Mouse (Mus musculus) activated CD4-positive, CD25-positive, alpha-beta regulatory T cell (primary cell): ENCODE data around the gene Pcgf1. TPM values are rescaled to one million over a fixed set of nuclear protein-coding genes. Genes with fewer than 3 reads are reported as not detected.

Source experiments
- polyA plus RNA-seq, 2 experiments: library from polyadenylated mRNA; unstranded; fragments of 100-300 nt; shearing (Covaris generic); gene quantifications; one replicate each; pipeline ENCODE4 v1.2.1; 2017

The Pcgf1 gene
- 10 to 100 TPM; 34.0 to 46.7 TPM for polyA plus RNA-seq

GRCm38 (mm10) chr6:83077630-83078323 is at the start of gene Pcgf1:
Gene Pcgf1 (plus strand): TSS chr6:83077869.

GRCm38 (mm10) chr6:83033249-83034185 is 44.2 kb upstream of the Pcgf1 start, which contains the start of the genes Dok1 and Loxl3:
Gene Dok1 (minus strand): TSS chr6:83033471.
Gene Loxl3 (plus strand): TSS chr6:83034173.

DNA sequence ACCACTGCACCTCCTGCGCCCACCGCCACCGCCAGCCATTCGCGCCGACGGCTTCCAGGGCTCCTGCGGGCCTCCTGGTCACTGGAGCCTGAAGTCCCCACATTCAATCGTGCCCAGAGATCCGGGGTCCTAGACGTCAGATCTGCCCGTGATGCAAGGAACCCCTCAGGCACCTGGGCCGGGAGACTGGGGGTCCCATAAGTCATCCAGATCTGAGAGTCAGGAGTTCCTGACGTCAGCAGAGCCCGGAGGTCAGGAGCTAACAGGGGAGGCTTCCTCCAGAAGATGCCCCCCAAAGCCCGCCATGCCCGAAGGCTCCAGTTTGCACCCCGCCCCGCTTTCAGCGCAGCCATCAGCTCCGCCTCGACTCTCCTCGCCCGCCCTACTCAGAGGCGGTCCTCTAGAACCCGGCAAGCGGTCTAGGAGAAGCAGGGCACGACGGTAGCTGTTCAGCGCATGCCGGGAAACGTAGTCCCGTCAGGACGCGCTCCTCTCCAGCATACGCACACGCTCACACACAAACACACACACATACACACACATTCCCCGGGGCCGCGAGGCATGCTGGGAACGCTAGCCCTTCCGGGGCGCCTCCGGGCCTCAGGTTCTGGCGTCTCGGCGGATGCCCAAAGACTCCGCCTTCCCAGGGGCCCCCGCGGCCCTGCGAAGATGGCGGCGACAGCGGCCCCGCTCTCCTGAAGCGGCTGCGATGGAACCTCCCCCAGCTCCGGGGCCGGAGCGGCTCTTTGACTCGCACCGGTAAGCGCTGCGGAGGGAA is 23.4 kb upstream of the Pcgf1 start, which contains the start of gene Aup1:
TSS of gene Aup1 (plus strand) at position 448 of the 778 bp plus-strand sequence.

DNA sequence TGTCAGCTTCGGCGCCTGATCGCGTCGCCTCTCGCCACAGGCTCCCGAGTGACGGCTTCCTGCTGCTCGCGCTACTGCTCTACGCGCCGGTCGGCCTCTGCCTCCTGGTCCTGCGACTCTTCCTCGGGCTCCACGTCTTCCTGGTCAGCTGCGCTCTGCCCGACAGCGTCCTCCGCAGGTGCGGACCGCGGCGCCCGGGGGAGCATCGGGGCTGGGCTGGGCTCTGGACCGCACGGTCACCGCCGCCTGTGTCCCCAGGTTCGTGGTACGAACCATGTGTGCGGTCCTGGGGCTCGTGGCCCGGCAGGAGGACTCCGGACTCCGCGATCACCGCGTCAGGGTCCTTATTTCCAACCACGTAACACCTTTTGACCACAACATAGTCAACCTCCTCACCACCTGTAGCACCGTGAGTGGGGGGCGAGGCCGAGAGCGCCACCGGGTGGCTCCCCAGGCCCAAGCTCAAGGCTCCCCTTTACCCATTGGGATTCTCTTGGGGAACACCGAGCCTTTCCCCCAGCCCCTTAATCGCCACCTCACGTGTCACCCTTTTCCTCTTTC is 22.7 kb upstream of the Pcgf1 start, which contains the start of gene Htra2:
TSS of gene Htra2 (minus strand) at position 403 of the 561 bp plus-strand sequence.

GRCm38 (mm10) chr6:83057790-83058189 is 19.9 kb upstream of the Pcgf1 start, which contains the start of gene Dqx1:
Gene Dqx1 (plus strand): TSS chr6:83057844.

DNA sequence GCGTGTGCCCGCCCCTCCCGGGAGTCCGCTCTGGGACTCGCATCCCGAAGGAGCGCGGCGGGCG is 7.6 kb upstream of the Pcgf1 start, which contains the start of gene Tlx2:
TSS of gene Tlx2 (minus strand) at position 47 of the 64 bp plus-strand sequence.

DNA sequence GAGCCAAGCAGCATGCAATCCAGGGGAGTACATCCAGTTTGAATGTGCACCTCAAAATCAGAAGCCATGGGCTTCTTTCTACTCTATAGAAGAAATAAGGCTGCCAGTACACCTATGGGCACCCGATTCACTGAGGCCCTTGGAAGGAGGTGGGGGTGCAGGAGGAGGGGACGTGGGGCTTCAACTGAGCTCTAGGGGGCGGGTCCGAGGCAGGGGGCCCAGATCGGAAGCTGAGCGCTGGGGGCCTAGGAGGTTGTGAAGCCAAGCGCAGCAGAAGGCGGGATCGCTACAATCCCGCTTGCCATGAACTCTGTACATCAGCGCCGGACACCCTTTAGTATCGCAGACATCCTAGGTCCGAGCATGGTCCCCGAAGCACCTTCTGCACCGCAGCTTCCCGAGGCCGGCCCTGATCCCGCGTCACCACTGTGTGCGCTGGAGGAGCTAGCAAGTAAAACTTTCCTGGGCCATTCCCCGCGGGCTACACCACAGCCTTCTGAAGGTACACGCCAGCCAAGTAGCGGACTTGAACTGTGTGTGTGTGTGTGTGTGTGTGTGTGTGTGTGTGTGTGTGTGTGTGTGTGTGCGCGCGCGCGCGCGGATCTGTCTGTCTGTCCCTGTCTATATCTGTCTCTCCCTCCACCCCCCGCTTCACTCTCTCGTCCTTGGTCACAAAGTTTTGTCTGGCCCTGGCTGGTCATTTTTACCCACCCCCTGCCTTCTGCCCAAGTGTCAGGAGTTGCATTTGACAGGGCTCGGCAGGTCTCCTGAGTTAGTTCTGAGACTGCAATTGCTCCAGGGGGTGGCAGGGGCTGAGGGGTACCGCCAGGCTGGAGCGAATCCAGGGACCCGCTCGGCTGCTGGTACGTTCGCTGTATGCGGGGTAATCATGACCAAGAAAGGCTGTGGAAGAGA is 8.7 kb downstream of the Pcgf1 start, which contains the start of gene Lbx2:
TSS of gene Lbx2 (plus strand) at position 247 of the 915 bp plus-strand sequence.

DNA sequence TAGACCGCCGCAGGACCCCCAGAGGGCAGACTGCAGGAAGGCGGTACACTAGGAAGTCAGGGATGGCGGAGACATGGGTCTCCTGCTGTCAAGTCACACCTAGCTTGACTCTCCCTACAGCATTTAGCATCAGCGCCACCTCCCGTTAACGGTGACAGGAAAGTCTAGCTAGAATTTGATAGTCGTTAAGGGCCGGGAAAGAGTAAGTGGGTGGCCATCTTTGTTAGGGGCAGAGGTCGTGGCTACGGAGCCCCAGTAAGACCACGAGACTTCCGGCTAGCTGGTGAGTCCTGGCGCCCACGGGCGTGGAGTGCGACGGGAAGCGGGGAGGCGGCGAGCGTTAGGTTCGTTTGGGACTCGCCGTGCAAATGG is 23.6 kb downstream of the Pcgf1 start, which contains the start of the genes Ccdc142 and Gm42688:
TSS of gene Ccdc142 (plus strand) at position 286 of the 372 bp plus-strand sequence.
TSS of gene Gm42688 (plus strand) at position 302 of the 372 bp plus-strand sequence.

DNA sequence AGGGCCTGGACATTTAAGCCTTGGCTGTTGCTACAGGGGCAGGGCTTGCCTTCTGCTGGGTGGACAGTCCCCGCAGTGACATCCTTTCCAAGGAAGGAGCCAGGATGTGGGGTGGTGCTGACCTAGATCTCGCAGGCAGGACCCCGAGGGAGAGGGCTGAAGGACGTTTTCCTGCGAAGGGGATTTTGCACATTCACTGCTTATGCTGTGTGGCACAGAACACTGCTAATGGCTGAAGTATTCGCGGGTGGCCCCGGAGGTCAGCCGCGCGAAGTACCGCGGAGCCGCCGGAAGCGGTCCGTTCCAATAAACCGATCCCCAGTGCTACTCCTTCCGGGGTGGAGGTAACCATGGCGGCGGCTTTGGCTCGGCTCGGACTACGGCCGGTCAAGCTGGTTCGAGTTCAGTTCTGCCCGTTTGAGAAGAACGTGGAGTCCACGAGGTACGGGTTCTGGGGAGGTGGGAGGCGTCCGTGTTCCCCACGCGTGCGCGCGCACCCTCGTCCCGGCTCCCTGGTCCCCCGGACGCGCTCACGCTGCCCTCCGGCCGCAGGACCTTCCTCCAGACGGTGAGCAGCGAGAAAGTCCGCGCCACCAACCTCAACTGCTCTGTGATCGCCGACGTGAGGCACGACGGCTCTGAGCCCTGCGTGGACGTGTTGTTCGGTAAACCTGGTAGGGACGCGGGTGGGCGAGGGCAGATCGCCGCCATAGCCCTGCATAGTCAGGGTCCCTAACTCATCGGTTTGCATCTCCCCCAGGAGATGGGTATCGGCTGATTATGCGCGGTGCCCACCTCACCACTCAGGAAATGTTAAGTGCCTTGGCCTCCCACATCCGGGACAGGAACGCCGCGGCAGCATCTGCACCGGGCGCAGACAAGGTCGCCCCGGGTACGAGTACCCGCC is 31.3 kb downstream of the Pcgf1 start, which contains the start of gene Mrpl53:
TSS of gene Mrpl53 (plus strand) at position 279 of the 907 bp plus-strand sequence.

DNA sequence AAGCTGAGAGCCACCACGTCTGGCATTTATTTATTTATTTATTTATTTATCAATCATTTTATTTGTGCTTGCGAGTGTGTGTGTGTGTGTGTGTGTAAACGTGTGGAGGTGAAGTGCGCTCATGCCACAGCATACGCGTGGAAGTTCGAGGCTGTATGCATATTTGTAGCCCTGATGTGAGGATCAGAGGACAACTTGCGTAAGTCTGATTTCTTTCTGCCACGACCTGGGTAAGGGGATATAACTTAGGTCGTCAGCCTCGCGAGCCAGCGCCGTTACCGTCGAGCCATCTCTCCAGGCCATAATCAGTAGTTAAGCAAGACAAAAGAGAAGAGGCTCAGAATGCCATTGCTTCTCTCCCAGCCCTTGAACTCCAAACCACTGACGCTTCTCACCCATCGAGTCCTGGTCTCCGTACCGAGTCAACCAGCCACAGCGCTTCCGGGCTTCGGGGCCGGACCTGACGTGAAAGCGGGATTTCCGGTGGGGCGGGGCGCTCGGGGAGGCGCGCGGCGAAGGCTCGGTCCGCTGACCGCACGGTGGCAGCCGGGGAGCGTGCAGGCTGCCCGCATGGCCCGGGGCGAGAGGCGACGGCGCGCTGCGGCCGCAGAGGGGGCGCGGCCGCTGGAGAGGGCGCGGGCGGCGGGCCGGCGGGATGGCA is 37.5 kb downstream of the Pcgf1 start, which contains the start of gene Mogs:
TSS of gene Mogs (plus strand) at position 486 of the 661 bp plus-strand sequence.

DNA sequence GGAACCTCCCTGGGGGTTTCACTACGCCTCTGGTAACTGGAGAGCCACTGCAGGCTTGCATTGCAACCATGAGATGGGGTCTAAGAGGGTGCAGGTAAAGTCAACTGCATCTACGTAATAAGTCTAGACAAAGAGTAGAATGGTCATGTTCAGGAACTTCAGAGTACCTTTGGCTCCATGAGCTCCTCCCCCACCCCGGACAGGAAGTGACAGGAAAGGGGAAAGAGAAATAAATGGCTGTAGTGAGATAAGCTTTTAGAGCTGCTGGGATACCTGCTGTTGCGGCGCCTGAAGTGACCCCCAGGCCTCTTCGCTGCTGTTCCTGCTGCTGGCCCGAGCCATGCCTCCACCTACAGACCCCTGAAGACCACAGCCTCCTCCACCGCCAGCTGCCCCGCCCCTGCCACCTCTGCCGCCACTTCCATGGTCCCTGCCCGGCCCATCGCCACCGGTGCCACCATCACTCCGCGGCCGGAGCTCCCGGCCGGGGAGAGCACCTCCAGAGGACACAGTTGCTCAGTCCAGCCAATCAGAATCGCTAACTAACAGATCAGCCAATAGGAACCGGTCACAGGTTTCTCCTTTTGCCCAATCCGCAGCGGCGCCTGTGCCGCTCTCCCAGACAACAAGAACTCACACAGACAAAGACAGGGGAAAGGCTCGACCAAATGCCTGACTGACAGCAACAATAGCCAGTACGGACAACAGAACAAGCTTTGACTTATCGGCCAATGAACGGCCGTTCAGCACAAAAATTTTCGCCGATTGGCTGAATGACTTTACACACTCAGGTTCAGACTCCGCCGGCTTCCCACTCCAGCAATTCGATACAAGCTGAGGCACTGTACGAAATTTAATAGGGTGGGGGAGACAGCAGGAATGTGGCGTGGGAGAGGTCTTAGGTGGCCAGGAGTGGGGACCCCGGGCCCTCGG is 43.5 kb downstream of the Pcgf1 start, which contains the start of gene Wbp1:
TSS of gene Wbp1 (minus strand) at position 630 of the 933 bp plus-strand sequence.

DNA sequence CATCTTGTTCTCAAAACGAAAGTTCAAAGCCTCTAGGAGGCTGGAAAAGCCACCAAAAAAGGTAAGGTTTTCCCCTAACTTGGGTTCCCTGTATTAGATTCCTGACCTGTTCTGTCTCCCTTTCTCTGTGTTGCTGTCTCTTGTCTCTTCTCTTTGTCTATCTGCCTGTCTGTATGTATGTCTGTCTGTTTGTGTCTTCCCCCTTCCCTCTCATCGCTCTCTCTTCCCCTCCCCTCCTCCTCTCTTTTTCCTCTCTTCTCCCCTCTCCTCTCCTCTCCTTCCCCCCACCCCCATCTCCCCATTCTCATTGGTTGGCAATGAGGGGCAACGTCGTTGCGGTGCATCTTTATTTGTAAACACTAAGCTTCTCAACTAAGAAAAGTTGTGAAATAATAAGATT is 47.7 kb downstream of the Pcgf1 start, which contains the start of gene Ino80b:
TSS of gene Ino80b (minus strand) at position 101 of the 400 bp plus-strand sequence.

Other genes starting within 250 kb of the Pcgf1 start
- gene Sema4f, start 138.1 kb upstream of the Pcgf1 start, polyA plus RNA-seq, result 10 to 100 TPM in 1 of 2 experiments, 1 to 10 TPM in 1; 7.2 to 10.4 TPM
- gene M1ap, start 131.0 kb upstream of the Pcgf1 start, polyA plus RNA-seq, result under 1 TPM; 0.20 to 0.56 TPM
- 10 to 100 TPM; 32.4 to 50.7 TPM for gene Dok1, start 44.4 kb upstream of the Pcgf1 start, polyA plus RNA-seq
- under 1 TPM; 0.33 to 0.43 TPM for gene Loxl3, start 43.7 kb upstream of the Pcgf1 start, polyA plus RNA-seq
- gene Aup1, start 23.3 kb upstream of the Pcgf1 start, polyA plus RNA-seq, result 100 to 1,000 TPM; 423 to 439 TPM
- gene Htra2, start 22.6 kb upstream of the Pcgf1 start, polyA plus RNA-seq, result 10 to 100 TPM; 41.1 to 48.9 TPM
- gene Dqx1, start 20.0 kb upstream of the Pcgf1 start, polyA plus RNA-seq, result 1 to 10 TPM in 1 of 2 experiments, under 1 TPM in 1; 0.52 to 2.8 TPM
- gene Tlx2, start 7.6 kb upstream of the Pcgf1 start, polyA plus RNA-seq, result under 1 TPM in 1 of 2 experiments, not detected in 1; 0.11 TPM
- gene Lbx2, start 8.5 kb downstream of the Pcgf1 start, polyA plus RNA-seq, result under 1 TPM; 0.22 to 0.33 TPM
- 1 to 10 TPM; 3.9 to 7.1 TPM for gene Ccdc142, start 23.7 kb downstream of the Pcgf1 start, polyA plus RNA-seq
- 1 to 10 TPM; 6.6 to 8.2 TPM for gene Gm42688, start 23.7 kb downstream of the Pcgf1 start, polyA plus RNA-seq
- 10 to 100 TPM; 51.7 to 65.2 TPM for gene Mrpl53, start 31.2 kb downstream of the Pcgf1 start, polyA plus RNA-seq
- gene Mogs, start 37.6 kb downstream of the Pcgf1 start, polyA plus RNA-seq, result 10 to 100 TPM; 86.0 to 98.4 TPM
- 10 to 100 TPM; 63.4 to 63.9 TPM for gene Wbp1, start 43.7 kb downstream of the Pcgf1 start, polyA plus RNA-seq
- 10 to 100 TPM; 38.5 to 41.6 TPM for gene Ino80b, start 47.6 kb downstream of the Pcgf1 start, polyA plus RNA-seq
- gene Rtkn, start 57.6 kb downstream of the Pcgf1 start, polyA plus RNA-seq, result under 1 TPM; 0.26 to 0.30 TPM
- under 1 TPM; 0.38 to 0.82 TPM for gene Wdr54, start 78.5 kb downstream of the Pcgf1 start, polyA plus RNA-seq
- not detected for gene 1700003E16Rik, start 78.5 kb downstream of the Pcgf1 start, polyA plus RNA-seq
- gene Dctn1, start 88.1 kb downstream of the Pcgf1 start, polyA plus RNA-seq, result 10 to 100 TPM; 43.0 to 63.2 TPM
- under 1 TPM; 0.06 to 0.57 TPM for gene Slc4a5, start 142.0 kb downstream of the Pcgf1 start, polyA plus RNA-seq
- gene Mthfd2, start 248.0 kb downstream of the Pcgf1 start, polyA plus RNA-seq, result 10 to 100 TPM; 79.7 to 84.7 TPM
- 100 to 1,000 TPM; 129 to 176 TPM for gene Mob1a, start 248.1 kb downstream of the Pcgf1 start, polyA plus RNA-seq